Mouse (Mus musculus) midbrain, embryonic 11.5 days (tissue): Measurements from ENCODE around the gene Tbx15. TPM values are rescaled to one million over a fixed set of nuclear protein-coding genes. Genes with fewer than 3 reads are reported as not detected.
A peak's percentile ranks its signal among the peaks of the same experiment; 100 is the strongest.

Experiments
- ATAC-seq: fragments of 200-750 bp; cut with Nextera tagmentation; 2 replicates; pipeline ENCODE4 v1.8.0; 2017; ENCODE audit warnings: moderate TSS enrichment, moderate library complexity; ENCODE audit not compliant: low FRiP score
- DNase-seq: peaks from one replicate; pipeline ENCODE4 v3.0.0; 2015; ENCODE audit warnings: low spot score; ENCODE audit errors: missing footprints
- H3K27ac ChIP-seq: fragments of 300-500 bp; sonication (generic); 2 replicates; pipeline ENCODE4 v1.5.1; 2014; ENCODE audit warnings: low read depth, low read length
- H3K27me3 ChIP-seq: fragments of 300-500 bp; sonication (generic); 2 replicates; pipeline ENCODE4 v1.6.1; 2014; ENCODE audit warnings: mild to moderate bottlenecking, low read length, moderate library complexity, mixed read lengths; ENCODE audit not compliant: control insufficient read depth, insufficient read depth
- H3K36me3 ChIP-seq: fragments of 300-500 bp; sonication (generic); 2 replicates; pipeline ENCODE4 v1.6.1; 2014; ENCODE audit warnings: mild to moderate bottlenecking, low read length, moderate library complexity, mixed read lengths; ENCODE audit not compliant: control insufficient read depth, insufficient read depth
- H3K4me1 ChIP-seq: fragments of 300-500 bp; sonication (generic); 2 replicates; pipeline ENCODE4 v1.6.1; 2014; ENCODE audit warnings: low read length; ENCODE audit not compliant: control insufficient read depth, insufficient read depth
- H3K4me2 ChIP-seq: fragments of 300-500 bp; sonication (generic); 2 replicates; pipeline ENCODE4 v1.6.1; 2014; ENCODE audit warnings: mild to moderate bottlenecking, moderate library complexity
- H3K4me3 ChIP-seq: fragments of 300-500 bp; sonication (generic); 2 replicates; pipeline ENCODE4 v1.5.1; 2014; ENCODE audit warnings: low read depth, low read length
- H3K9ac ChIP-seq: fragments of 300-500 bp; sonication (generic); 2 replicates; pipeline ENCODE4 v1.6.1; 2014; ENCODE audit warnings: low read length
- H3K9me3 ChIP-seq: fragments of 300-500 bp; sonication (generic); 2 replicates; pipeline ENCODE4 v1.6.1; 2016; ENCODE audit warnings: low read length; ENCODE audit not compliant: control insufficient read depth
- WGBS: fragments of 180-500 bp; shearing (Covaris S2); extraction: QIAGEN DNeasy Blood & Tissue Kit; methylation state at CpG from one replicate; pipeline ENCODE4 v1.1.7; 2014; 5-methylcytosine and 5-hydroxymethylcytosine counted together
- polyA plus RNA-seq: library from polyadenylated mRNA; unstranded; fragments of >200 nt; fragmentation: Nextera tagmentation; extraction: Ambion mirVana; gene quantifications from 2 replicates; pipeline ENCODE4 v1.2.1, GENCODE M21; 2014

The Tbx15 gene
- polyA plus RNA-seq, 1 experiment from 2014 or later = 1.6 TPM

GRCm38 (mm10) chr3:99247586-99247985 lies 7.4 kb downstream of the Tbx15 start:
- Histone ChIP-seq H3K4me3 (no peak overlapping the region), H3K36me3 (no peaks in the 10 kb centered on the region; the same call in 1 of the 2 replicates), H3K27ac (no peak overlapping the region), H3K9me3 (no peaks in the 10 kb centered on the region), H3K9ac (no peak overlapping the region), H3K4me2 (no peak overlapping the region), H3K4me1 (peaks cover 2% of the 10 kb centered on the region; the same call in 1 of the 2 replicates), H3K27me3 (peaks cover 99% of the 10 kb centered on the region)
- no peak for ATAC-seq
- DNase-seq = no peak
- WGBS = 3% methylated on average over 4 of the region's 4 CpGs

GRCm38 (mm10) chr3:99247996-99248801 lies 8.0 kb downstream of the Tbx15 start:
- no peaks in the 10 kb centered on the region for H3K9me3 ChIP-seq
- H3K36me3 ChIP-seq = no peaks in the 10 kb centered on the region; the same call in 1 of the 2 replicates
- DNase-seq = peak; percentile 96
- H3K27me3 ChIP-seq = peaks cover 99% of the 10 kb centered on the region
- H3K4me2 ChIP-seq = no peak overlapping the region
- H3K27ac ChIP-seq = no peak overlapping the region
- WGBS = under 1% methylated on average over 28 of the region's 28 CpGs
- no peak overlapping the region for H3K4me3 ChIP-seq
- ATAC-seq = 0 out of 2 replicates have a peak, but pooled peaks have one; percentile 52
- no peak overlapping the region for H3K9ac ChIP-seq
- H3K4me1 ChIP-seq = peaks cover 5% of the 10 kb centered on the region

GRCm38 (mm10) chr3:99248831-99249550 lies 8.8 kb downstream of the Tbx15 start:
- no peaks in the 10 kb centered on the region; the same call in 1 of the 2 replicates for H3K36me3 ChIP-seq
- peaks cover 99% of the 10 kb centered on the region for H3K27me3 ChIP-seq
- no peak for ATAC-seq
- H3K9ac ChIP-seq = no peak overlapping the region
- no peaks in the 10 kb centered on the region for H3K9me3 ChIP-seq
- H3K4me2 ChIP-seq = no peak overlapping the region
- WGBS = under 1% methylated on average over 25 of the region's 25 CpGs
- no peak overlapping the region for H3K27ac ChIP-seq
- H3K4me1 ChIP-seq = peaks cover 12% of the 10 kb centered on the region
- peak; percentile 93 for DNase-seq
- no peak overlapping the region for H3K4me3 ChIP-seq

DNA sequence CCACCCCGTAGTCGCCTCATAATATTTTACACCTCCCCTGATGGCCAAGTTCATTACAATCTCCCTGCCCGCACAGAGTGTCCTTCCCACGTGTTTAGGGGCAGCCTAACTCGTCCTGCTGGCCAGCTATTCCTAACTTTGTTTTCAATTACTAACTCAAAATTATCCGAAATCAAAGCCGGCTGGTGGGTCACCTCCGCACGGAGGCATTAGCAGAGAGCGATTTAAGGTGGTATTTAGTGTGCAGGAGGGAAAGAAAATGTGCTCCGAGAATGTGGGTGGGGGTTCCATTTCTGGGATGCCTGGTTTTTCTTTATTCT lies 9.3 kb downstream of the Tbx15 start:
- Histone ChIP-seq H3K36me3 (no peaks in the 10 kb centered on the region; the same call in 1 of the 2 replicates), H3K27ac (no peak overlapping the region), H3K4me3 (no peak overlapping the region), H3K4me1 (peaks cover 15% of the 10 kb centered on the region), H3K9ac (no peak overlapping the region), H3K27me3 (peaks cover 97% of the 10 kb centered on the region), H3K4me2 (no peak overlapping the region), H3K9me3 (no peaks in the 10 kb centered on the region)
- WGBS = 1% methylated on average over 11 of the region's 11 CpGs
- ATAC-seq = no peak
- peak; percentile 93 for DNase-seq

DNA sequence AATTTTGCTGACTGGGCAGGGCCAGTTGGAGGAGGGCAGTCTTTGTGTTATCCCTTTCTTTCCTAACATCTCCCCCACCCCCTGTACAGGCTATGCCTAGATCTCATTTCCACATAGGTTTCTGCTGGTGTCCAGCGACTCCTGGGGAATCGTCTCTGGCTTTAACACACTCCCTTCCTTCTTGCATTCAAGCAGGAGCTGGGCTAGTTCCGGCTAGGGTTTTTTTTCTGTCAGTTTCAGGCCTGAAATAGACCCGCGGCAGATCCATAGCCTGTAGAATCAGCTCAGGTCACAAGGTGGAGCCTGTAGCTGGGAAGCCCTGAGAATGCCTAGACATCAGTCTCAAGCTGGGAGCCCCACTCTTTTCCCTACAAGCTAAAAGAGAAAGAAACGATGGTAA lies 9.7 kb downstream of the Tbx15 start:
- Histone ChIP-seq H3K27me3 (peaks cover 97% of the 10 kb centered on the region), H3K9me3 (no peaks in the 10 kb centered on the region), H3K9ac (no peak overlapping the region), H3K4me2 (no peak overlapping the region), H3K36me3 (no peaks in the 10 kb centered on the region; the same call in 1 of the 2 replicates), H3K4me3 (no peak overlapping the region), H3K4me1 (peaks cover 15% of the 10 kb centered on the region), H3K27ac (no peak overlapping the region)
- no peak for DNase-seq
- WGBS = 1% methylated on average over 6 of the region's 6 CpGs
- no peak for ATAC-seq

- Histone ChIP-seq H3K27me3 (peaks cover 95% of the 10 kb centered on the region), H3K27ac (no peak overlapping the region), H3K9me3 (no peaks in the 10 kb centered on the region), H3K9ac (no peak overlapping the region), H3K36me3 (no peaks in the 10 kb centered on the region; the same call in 1 of the 2 replicates), H3K4me2 (no peak overlapping the region), H3K4me1 (peaks cover 15% of the 10 kb centered on the region), H3K4me3 (no peak overlapping the region)
- ATAC-seq = no peak
- peak; percentile 94 for DNase-seq
- 8% methylated on average over 6 of the region's 6 CpGs for WGBS
Measured at GRCm38 (mm10) chr3:99251271-99252165, 11.3 kb downstream of the Tbx15 start.

DNA sequence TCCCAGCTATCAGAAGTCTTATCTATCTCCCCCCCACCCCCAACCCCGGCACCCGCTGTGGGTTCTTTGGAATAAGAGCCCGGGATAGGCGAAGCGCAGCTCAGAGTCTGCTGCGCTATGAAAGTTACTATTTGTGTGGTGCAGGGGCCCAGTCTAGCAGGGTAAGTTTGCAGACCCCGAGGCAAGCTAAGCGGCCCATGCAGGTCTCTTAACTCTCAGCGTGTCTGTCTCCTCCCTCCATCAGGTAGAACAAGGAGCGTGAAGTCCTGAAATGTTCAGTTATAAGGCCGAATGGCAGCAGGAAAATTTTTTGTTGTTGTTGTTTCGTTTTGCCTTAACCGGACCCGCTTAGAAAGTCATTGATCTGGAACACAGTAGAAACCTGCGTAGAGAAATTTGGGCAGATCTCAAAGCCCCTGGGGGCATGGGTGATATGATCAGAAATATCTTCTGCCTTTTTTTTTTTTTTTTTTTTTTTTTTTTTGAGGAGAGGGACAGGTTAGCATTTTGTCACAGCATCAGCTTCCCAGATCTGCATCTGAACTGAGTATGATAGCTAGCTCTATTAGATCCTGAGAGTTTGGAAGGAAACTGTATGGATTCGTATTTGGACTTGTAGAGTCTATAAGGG lies 12.4 kb downstream of the Tbx15 start:
- peak; percentile 94 for DNase-seq
- Histone ChIP-seq H3K4me1 (peaks cover 17% of the 10 kb centered on the region), H3K9me3 (no peaks in the 10 kb centered on the region), H3K9ac (no peak overlapping the region), H3K36me3 (no peaks in the 10 kb centered on the region; the same call in 1 of the 2 replicates), H3K27me3 (peaks cover 94% of the 10 kb centered on the region), H3K27ac (no peak overlapping the region), H3K4me2 (no peak overlapping the region), H3K4me3 (no peak overlapping the region)
- ATAC-seq = peak; percentile 11; the same call in 1 of the 2 replicates
- 1% methylated on average over 16 of the region's 16 CpGs for WGBS

DNA sequence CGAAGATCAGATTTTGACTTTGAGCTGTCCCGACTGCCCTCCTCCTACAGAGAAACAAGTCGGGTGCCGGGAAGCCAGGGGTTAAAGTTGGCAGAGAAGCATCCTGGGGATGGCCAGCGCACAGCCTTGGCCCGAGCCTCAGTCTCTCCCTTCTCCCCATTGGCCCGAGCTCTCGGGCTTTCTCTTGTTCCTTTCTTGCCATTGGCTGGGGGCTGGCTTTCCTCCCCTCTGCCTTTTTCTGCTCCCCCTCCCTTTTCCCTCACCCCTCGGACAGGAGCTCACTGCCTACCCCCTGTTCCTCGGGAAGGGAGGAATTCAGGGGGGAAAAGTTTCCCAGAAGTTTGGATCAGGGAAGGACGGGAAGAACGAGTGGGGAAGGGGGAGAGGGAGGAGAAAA lies 12.9 kb downstream of the Tbx15 start:
- no peaks in the 10 kb centered on the region for H3K9me3 ChIP-seq
- peak overlapping the region; percentile 32; the same call in 1 of the 2 replicates for H3K4me3 ChIP-seq
- no peaks in the 10 kb centered on the region; the same call in 1 of the 2 replicates for H3K36me3 ChIP-seq
- H3K4me1 ChIP-seq = peaks cover 17% of the 10 kb centered on the region
- H3K27me3 ChIP-seq = peaks cover 94% of the 10 kb centered on the region
- peak overlapping the region; percentile 64 for H3K4me2 ChIP-seq
- WGBS = under 1% methylated on average over 12 of the region's 12 CpGs
- DNase-seq = peak; percentile 93
- ATAC-seq = peak; percentile 77
- no peak overlapping the region for H3K27ac ChIP-seq
- no peak overlapping the region for H3K9ac ChIP-seq
